Mouse (Mus musculus) cerebellum, postnatal 36 days (tissue): ENCODE measurements around the gene Arf3.
A peak's percentile ranks its signal among the peaks of the same experiment; 100 is the strongest.

ENCODE experiments used
- DNase-seq, 2 experiments: peaks; one replicate each; pipeline ENCODE4 v3.0.0; 2021 to 2022; ENCODE audit warnings: mixed read lengths in 2 of 2

Arf3 gene

DNA sequence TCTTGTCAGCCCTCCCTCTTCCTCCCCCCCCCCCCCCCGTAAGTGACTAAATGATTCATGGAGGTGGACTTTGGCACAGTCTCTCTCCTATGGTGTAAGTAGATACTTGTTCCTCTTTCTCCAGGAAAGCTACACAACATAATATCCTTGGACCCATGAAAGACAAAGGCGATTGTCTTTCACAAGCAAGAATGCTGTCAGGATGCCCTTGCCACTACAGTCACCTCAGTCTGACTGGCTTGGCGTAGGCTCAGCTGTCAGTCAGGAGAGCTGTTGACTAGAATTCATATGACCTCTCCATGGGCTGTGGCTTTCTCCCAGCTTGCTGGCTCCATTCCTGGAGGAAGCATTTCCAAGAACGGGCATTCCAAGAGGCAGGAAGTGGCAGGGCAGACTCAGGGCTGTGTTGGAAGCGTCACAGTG is 48.8 kb downstream of the Arf3 start:
- DNase-seq: no peak

DNA sequence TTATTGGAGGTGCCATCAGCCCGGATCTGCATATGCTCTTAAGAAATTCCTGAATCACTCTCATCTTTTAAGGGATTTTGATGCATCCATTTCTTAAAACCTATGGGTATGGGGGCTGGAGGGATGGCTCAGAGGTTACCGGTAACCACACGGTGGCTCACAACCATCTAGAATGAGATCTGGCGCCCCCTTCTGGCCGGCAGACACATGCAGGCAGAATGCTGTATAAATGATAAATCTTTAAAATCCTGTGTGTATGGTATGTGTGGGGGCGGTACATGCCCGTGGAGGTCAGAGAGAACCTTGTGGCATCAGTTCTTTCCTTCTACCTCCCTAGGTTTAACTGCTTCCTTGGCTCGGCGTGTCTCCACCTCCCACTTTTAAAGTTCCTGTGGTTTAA is 52.6 kb downstream of the Arf3 start:
- DNase-seq: peak; percentile 76 to 78

DNA sequence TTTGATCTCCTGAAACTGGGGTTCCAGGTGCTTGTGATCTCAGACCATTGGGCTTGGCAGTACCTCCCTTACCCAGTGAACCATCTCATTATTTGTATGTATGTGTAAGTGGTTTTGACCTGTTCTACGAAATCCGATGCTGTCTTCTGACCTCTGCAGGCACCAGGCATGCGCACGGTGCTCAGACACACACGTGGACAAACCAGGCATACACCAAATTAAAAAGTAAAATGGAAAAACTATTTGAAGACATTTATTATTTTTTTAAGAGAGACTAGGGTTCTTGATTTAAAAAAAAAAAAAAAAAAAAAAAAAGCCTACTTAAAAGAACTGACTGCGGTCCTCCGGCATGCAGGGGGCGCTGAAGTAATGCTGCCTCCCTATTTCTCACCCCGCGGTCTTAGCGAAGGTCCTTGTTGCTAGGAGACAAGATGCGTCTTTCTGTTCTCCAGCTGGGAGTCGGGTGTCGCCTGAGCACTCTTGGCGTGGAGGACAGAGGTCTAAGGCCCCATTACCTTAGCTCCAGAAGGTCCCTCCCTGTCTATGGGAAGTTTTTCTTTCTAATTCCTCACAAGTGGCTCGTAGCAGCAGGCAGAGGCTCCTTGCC is 55.1 kb downstream of the Arf3 start, which contains the start of gene Ccdc65:
Gene Ccdc65 (plus strand): TSS at position 442 of the 607 bp plus-strand sequence.
- DNase-seq: peak; percentile 84 to 87

DNA sequence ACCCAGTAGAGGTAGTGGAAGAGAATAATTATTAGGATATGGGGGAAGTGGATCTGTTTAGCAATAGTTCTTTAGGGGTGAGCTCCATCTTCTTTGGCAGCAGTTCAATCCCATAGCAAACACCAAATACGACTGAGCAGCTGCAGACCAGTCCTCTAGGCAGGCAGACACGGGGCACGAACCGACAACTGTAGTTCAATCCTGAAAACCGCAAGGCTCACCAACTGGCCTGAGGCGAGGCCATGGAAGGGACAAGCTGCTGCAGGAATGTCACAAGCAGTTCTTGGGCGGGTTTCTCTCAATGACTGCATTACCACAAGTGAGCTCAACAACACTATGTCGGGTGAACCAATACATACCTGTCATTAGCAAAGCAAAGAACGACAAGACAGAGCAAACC is 58.7 kb downstream of the Arf3 start:
- no peak for DNase-seq

DNA sequence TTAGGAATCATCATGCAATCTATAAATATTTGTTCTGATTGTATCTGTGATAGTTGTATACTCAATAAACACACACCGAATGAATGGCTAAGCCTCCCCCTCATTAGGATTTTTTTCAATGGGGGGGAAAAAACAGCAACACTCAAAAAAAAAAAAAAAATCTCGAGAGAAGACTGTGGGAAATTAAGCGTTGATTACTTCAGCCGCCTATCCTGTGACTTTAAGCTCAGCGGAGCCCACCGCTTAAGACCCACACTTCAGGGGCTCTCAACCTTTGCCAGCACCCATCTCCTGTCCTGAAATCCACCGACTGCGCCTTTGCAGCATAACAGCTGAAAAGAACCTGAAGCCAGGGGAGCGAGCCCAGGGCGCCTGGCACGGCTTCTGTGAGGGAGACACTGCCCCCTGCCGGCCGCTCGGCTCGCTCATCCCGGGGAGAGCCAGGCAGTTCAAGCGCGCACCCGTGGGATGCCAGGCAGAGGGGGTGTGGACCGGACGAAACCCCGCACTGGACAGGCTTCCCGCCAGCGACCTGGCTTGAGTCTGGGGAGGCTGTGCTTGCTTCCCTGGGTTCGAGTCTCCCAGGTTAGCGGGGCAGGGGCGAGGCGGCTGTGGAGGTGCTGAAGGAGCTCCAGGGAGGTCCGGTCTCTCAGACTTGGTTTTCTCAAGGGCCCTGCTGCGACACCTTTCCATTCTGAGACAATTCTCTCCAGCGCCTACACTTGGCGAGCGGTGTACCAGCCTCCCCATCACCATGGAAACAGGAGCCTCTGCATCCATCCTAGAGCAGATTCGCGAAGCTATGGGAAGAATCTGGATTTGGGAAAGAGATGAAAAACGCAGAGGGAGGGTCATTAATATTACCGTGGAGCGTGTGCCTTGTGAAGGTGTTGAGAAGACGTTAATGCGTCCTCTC is 63.6 kb downstream of the Arf3 start:
- peak; percentile 89 for DNase-seq

DNA sequence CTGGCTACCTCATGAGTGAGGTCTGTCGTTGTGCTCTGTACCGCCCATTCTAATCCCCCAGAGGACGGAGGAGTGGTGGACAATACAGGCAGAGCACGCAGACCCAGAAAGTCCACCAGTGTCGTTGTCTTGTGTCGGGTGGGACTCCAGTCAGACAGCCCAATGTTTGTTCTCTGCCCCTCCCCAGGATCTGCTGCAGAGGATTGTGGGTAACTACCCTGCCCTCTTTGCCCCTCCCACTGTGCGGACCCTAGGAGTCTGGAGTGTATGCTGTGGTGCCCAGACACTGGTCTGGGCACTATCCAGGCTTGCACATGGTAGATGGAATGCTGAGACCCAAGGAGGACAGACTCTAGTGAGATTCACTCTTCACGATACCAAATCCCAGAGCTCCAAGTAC is 66.8 kb downstream of the Arf3 start:
- no peak for DNase-seq

DNA sequence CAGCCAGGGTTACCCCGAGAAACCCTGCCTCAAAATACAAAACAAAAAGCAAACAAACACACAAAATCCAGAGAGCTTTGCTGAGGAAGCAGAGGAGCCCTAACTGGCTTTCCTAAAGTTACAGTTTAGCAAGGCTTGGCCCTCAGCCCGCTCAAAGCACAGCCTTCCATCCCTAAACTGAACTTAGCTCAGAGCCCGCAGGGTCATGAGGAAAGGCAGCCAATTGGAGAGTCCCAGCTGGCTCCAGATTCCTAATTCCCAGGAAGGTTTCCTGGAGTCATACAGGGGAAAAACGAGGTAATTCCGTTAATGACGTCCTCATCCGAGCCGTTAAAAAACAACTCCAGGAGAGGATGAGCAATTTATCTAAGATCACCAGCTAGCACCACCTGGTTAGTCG is 67.3 kb downstream of the Arf3 start:
- DNase-seq: no peak

DNA sequence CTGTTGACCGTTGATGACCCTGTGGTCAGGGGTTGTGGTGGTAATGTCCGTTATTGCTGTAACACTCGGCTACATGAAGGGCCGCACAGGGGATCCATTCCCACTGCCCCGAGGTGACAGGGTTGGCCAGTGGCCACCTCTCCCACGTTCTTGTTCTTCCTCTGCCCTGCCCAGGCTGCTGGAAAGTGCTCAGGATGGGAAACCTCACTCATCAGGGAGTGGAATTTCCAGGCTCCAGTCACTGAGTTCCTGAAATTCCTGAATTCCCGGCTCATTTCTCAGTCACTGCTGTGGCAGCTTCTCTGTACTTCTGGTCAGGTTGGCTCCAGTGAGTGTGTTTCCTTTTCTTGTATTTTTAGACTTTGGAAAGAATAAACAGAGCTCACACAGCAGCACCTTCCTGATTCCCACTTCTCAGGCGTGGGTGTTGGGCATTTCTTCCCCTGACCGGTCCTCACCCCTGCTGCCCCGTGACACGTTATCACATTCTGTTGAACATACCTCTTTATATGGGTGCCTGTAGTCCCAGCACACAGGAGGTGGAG is 70.8 kb downstream of the Arf3 start:
- no peak for DNase-seq

DNA sequence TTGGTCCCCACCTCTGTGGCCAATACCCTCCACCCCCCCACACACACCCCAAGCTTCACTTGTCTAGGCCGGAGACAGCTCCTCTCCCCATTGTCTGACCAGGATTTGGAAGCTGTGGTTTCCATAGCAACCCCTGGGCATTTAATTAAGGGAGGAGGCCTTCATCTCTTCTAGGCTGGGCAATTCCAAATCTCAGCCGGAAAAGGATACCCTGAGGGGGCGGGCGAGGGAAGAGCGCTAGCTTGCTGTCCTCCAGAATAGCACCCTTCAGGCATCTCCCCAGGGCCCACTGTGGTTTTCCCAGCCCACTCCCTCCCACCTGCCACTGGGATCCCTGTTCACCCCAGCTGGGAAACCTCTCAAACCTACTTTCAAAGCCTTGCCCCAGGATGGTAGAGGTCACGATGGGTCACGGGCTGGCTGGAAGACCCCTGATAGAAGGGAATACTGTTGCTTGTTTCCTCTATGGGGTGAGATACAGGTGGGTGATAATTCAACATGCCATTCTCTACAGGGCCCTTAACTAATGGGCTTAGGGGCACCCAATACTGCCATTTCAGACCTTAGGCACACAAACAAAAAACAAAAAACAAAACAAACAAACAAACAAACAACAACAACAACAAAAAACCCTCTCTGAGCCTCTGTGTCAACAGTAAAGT is 71.4 kb downstream of the Arf3 start:
- no peak for DNase-seq

DNA sequence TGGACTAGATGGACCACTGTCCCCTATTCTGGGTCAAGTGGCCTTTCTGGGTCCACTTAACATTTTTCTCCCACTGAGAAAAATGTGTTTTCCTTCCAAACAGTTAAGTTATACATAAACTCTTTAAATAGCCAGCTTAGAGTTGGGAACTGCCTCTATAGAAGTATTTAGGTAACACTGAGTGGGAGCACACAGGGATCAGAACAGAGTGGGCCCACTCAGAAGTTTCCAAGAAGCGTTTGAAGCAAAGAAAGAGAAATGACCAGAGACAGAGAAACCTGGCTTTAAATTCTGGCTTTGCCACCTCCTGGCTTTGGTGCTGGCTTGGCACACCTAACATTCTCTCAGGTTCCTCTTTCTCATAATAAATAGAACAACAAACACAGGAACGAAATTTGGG is 73.3 kb downstream of the Arf3 start:
- DNase-seq: no peak
